Mouse (Mus musculus) liver, adult 2 months (tissue): ENCODE measurements at regions not wholly inside any gene's neighbourhood (a gene's known extent, or its start where the extent isn't known, plus 50 kb on each side); places are given as distances from the start of the nearest gene placed in this dataset.

Source experiments
- CTCF ChIP-seq: fragments of 200-500 bp; IDR thresholded peaks from 2 replicates; pipeline ENCODE4 v1.5.1; 2011; ENCODE audit warnings: low read depth, low read length, control low read depth
- POLR2A ChIP-seq: fragments of 200-500 bp; IDR thresholded peaks from 2 replicates; pipeline ENCODE4 v1.6.1; 2011; ENCODE audit warnings: low read length, control low read depth; ENCODE audit not compliant: insufficient read depth; ENCODE audit errors: extremely low read depth

GRCm38 (mm10) chr5:126612571-126612970, 629.0 kb upstream of the Tmem132c start:
- TF ChIP-seq CTCF (no peak), POLR2A (no peak)
